Mouse (Mus musculus) liver, embryonic 14.5 days (tissue): ENCODE measurements around the gene Gcc1.

Experiments
- CTCF ChIP-seq: IDR thresholded peaks from 2 replicates; pipeline ENCODE4 v1.5.1; 2016; ENCODE audit warnings: antibody characterized with exemption, low read depth, control low read depth
- EP300 ChIP-seq: IDR thresholded peaks from 2 replicates; pipeline ENCODE4 v1.6.1; 2016; ENCODE audit warnings: antibody characterized with exemption, low read depth

- TF ChIP-seq EP300, result no peak
- no peak for TF ChIP-seq CTCF
Measured at GRCm38 (mm10) chr6:28396853-28397457, 31.2 kb downstream of the Gcc1 start.
